Mouse (Mus musculus): ENCODE measurements around the gene Vapa. TPM values are rescaled to one million over a fixed set of nuclear protein-coding genes. Genes with fewer than 3 reads are reported as not detected.

Gene Vapa
- polyA plus RNA-seq, 1 experiment: 96.0 TPM

DNA sequence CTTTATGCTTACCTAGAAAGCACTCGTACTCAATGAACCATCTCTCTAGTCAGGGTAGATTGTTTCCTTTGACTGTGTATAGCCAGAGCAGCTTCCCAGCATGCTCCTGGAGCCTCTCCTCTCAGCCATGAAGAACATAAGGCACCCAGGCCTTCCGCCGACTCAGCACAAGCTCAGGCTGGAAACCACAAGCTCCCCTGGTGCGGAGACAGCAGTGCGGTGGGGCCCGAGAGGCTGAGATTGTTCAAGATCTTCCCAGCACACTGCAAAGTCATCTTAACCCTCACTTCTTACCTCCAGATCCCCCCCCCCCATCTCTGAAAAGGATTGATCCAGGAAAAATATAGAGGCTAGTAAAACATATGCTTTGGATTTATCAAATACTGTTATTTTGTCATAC, 37.2 kb upstream of the Vapa start:
- WGBS: 82% methylated on average over 6 of the region's 6 CpGs
- Histone ChIP-seq H3K4me3 (ENCODE audit: low read depth, low read length) (no peak overlapping the region), H3K27me3 (ENCODE audit: control insufficient read depth, insufficient read depth, low read length) (no peaks in the 10 kb centered on the region), H3K36me3 (ENCODE audit: control insufficient read depth, insufficient read depth, low read length) (no peaks in the 10 kb centered on the region), H3K27ac (ENCODE audit: insufficient read depth, low read depth, low read length) (no peak overlapping the region), H3K4me1 (ENCODE audit: control insufficient read depth, insufficient read depth, insufficient read length, low read length) (no peaks in the 10 kb centered on the region)
- TF ChIP-seq CTCF (IDR thresholded peaks at IDR 0.05; ENCODE audit: extremely low read depth, insufficient read length, insufficient replicate concordance, low read depth, low read length) (no peak), POLR2A (IDR thresholded peaks at IDR 0.05; ENCODE audit: low read depth, low read length) (no peak)

- Histone ChIP-seq H3K4me3 (ENCODE audit: low read depth, low read length) (no peak overlapping the region), H3K27me3 (ENCODE audit: control insufficient read depth, insufficient read depth, low read length) (no peaks in the 10 kb centered on the region), H3K36me3 (ENCODE audit: control insufficient read depth, insufficient read depth, low read length) (no peaks in the 10 kb centered on the region), H3K27ac (ENCODE audit: insufficient read depth, low read depth, low read length) (no peak overlapping the region), H3K4me1 (ENCODE audit: control insufficient read depth, insufficient read depth, insufficient read length, low read length) (no peaks in the 10 kb centered on the region)
- WGBS: 80% methylated on average over 2 of the region's 2 CpGs
- TF ChIP-seq POLR2A (IDR thresholded peaks at IDR 0.05; ENCODE audit: low read depth, low read length): no peak
- TF ChIP-seq CTCF (IDR thresholded peaks at IDR 0.05; ENCODE audit: extremely low read depth, insufficient read length, insufficient replicate concordance, low read depth, low read length): no peak
Observed at GRCm38 (mm10) chr17:65649175-65649493, 35.8 kb upstream of the Vapa start.

DNA sequence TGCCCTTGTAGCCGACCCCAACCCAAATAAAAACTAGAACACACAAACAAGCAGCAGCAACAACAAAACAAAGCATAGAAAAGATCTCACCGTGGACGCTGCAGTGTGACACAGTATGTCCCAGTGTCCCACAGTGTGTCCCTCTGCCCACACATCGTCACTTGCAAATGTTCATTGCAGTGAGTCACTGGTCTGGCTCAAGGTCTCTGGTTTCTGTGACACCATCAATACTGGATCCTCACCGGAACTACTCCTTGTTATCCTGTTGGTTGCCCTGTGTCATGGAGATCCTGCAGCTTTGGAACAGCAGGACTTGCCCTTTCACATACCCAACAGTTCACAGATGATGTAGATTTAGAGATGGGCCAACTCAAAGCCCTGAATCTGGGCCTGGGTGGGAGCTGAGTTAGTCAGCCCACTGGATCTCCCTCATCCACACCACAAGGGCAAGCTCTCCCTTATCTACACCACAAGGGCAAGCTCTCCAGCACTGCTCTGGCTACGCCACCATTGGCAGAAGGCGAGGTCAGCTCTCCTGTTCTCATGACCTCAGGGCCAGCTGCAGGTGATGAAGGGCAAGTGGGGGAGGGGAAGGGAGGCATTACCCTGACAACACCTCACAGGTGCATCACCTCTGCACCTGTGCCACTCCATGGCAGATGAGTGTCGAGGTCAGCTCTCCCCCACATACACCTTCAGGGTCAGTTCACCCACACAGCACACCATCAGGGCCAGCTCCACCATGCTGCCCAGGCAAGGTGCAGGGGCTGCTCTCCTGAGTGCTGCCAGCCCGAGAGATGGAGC, 35.2 kb upstream of the Vapa start:
- no peaks in the 10 kb centered on the region for H3K4me1 ChIP-seq (ENCODE audit: control insufficient read depth, insufficient read depth, insufficient read length, low read length)
- WGBS: 82% methylated on average over 9 of the region's 9 CpGs
- H3K27ac ChIP-seq (ENCODE audit: insufficient read depth, low read depth, low read length): no peak overlapping the region
- no peaks in the 10 kb centered on the region for H3K36me3 ChIP-seq (ENCODE audit: control insufficient read depth, insufficient read depth, low read length)
- no peaks in the 10 kb centered on the region for H3K27me3 ChIP-seq (ENCODE audit: control insufficient read depth, insufficient read depth, low read length)
- H3K4me3 ChIP-seq (ENCODE audit: low read depth, low read length): no peak overlapping the region
- no peak for TF ChIP-seq CTCF (IDR thresholded peaks at IDR 0.05; ENCODE audit: extremely low read depth, insufficient read length, insufficient replicate concordance, low read depth, low read length)
- no peak for TF ChIP-seq POLR2A (IDR thresholded peaks at IDR 0.05; ENCODE audit: low read depth, low read length)

DNA sequence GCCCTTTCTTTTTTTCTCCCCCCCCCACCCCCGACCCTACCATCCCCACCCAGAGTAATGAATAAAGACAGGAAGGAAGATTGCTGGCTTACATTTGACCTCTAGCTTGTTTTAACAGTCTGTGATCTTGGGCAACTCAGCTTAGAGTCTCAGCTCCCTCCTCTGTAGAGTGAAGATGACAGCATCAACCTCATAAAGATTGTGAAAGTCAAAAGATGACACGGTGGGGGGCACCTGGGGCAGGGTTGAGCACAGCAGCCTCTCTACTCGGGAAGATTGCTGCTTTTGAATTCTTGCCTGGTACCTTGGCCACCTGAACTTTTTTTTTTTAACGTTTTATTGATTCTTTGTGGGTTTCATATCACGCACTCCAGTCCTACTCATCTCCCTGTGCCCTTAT, 34.6 kb upstream of the Vapa start:
- WGBS: 39% methylated on average over 5 of the region's 5 CpGs
- Histone ChIP-seq H3K4me3 (ENCODE audit: low read depth, low read length) (no peak overlapping the region), H3K27me3 (ENCODE audit: control insufficient read depth, insufficient read depth, low read length) (no peaks in the 10 kb centered on the region), H3K4me1 (ENCODE audit: control insufficient read depth, insufficient read depth, insufficient read length, low read length) (no peaks in the 10 kb centered on the region), H3K27ac (ENCODE audit: insufficient read depth, low read depth, low read length) (no peak overlapping the region), H3K36me3 (ENCODE audit: control insufficient read depth, insufficient read depth, low read length) (no peaks in the 10 kb centered on the region)
- TF ChIP-seq POLR2A (IDR thresholded peaks at IDR 0.05; ENCODE audit: low read depth, low read length) (no peak), CTCF (IDR thresholded peaks at IDR 0.05; ENCODE audit: extremely low read depth, insufficient read length, insufficient replicate concordance, low read depth, low read length) (no peak)

GRCm38 (mm10) chr17:65647226-65647625, 33.9 kb upstream of the Vapa start:
- Histone ChIP-seq H3K27me3 (ENCODE audit: control insufficient read depth, insufficient read depth, low read length) (no peaks in the 10 kb centered on the region), H3K36me3 (ENCODE audit: control insufficient read depth, insufficient read depth, low read length) (no peaks in the 10 kb centered on the region), H3K4me3 (ENCODE audit: low read depth, low read length) (no peak overlapping the region), H3K4me1 (ENCODE audit: control insufficient read depth, insufficient read depth, insufficient read length, low read length) (no peaks in the 10 kb centered on the region; the same call in 1 of the 2 replicates), H3K27ac (ENCODE audit: insufficient read depth, low read depth, low read length) (no peak overlapping the region)
- 60% methylated on average over 6 of the region's 6 CpGs for WGBS
- no peak for TF ChIP-seq CTCF (IDR thresholded peaks at IDR 0.05; ENCODE audit: extremely low read depth, insufficient read length, insufficient replicate concordance, low read depth, low read length)
- TF ChIP-seq POLR2A (IDR thresholded peaks at IDR 0.05; ENCODE audit: low read depth, low read length): no peak

DNA sequence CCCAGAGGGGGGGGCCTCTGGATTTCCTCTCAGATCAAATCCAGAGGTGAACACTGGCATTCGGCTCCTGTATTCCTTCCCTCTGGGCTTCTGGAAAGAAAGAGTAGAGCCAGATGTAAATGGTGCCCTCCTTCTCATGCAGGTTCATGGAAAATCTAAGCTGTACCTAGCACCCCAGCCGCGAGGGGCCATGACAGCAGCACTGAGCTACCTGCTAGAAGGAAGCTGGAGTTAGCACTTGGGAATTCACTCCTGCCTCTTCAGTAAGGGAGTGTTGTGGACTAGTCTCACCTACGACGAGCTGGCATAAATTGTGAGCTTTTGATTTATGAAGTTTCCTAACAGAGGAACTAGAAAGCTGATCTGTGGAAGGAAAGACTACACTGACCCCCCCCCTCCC, 30.2 kb upstream of the Vapa start:
- no peak for TF ChIP-seq CTCF (IDR thresholded peaks at IDR 0.05; ENCODE audit: extremely low read depth, insufficient read length, insufficient replicate concordance, low read depth, low read length)
- TF ChIP-seq POLR2A (IDR thresholded peaks at IDR 0.05; ENCODE audit: low read depth, low read length): no peak
- Histone ChIP-seq H3K27me3 (ENCODE audit: control insufficient read depth, insufficient read depth, low read length) (no peaks in the 10 kb centered on the region), H3K4me1 (ENCODE audit: control insufficient read depth, insufficient read depth, insufficient read length, low read length) (no peaks in the 10 kb centered on the region; the same call in 1 of the 2 replicates), H3K36me3 (ENCODE audit: control insufficient read depth, insufficient read depth, low read length) (no peaks in the 10 kb centered on the region), H3K4me3 (ENCODE audit: low read depth, low read length) (no peak overlapping the region), H3K27ac (ENCODE audit: insufficient read depth, low read depth, low read length) (no peak overlapping the region)
- 81% methylated on average over 5 of the region's 5 CpGs for WGBS

DNA sequence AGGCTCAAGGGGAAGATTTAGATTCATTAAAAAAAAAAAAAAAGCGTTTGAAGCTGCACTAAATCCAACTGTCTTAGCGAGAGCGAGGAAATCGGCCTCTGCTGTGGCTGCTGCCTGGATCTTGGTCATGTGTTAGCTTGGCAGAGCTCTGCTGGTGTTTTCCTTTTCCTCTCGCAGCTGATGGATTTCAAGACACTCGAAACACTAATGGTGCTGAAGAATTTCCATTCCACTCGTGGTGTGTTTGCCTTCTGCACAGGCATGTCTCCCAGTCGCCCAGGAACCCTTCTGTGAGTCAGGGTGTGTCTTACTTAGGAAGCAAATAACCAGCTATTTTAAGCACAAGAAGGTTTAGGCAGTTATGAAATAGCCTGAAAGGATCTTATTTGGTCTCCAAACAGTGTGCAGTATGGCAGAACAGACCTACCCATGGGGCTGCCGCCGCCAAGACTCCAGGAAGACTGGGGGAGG, 29.7 kb upstream of the Vapa start:
- H3K27me3 ChIP-seq (ENCODE audit: control insufficient read depth, insufficient read depth, low read length): no peaks in the 10 kb centered on the region
- no peak overlapping the region for H3K27ac ChIP-seq (ENCODE audit: insufficient read depth, low read depth, low read length)
- H3K36me3 ChIP-seq (ENCODE audit: control insufficient read depth, insufficient read depth, low read length): no peaks in the 10 kb centered on the region
- WGBS: 43% methylated on average over 10 of the region's 10 CpGs
- no peak overlapping the region for H3K4me3 ChIP-seq (ENCODE audit: low read depth, low read length)
- no peaks in the 10 kb centered on the region; the same call in 1 of the 2 replicates for H3K4me1 ChIP-seq (ENCODE audit: control insufficient read depth, insufficient read depth, insufficient read length, low read length)
- TF ChIP-seq CTCF (IDR thresholded peaks at IDR 0.05; ENCODE audit: extremely low read depth, insufficient read length, insufficient replicate concordance, low read depth, low read length) (no peak), POLR2A (IDR thresholded peaks at IDR 0.05; ENCODE audit: low read depth, low read length) (no peak)

Data from small intestine, adult 2 months (tissue).